Mouse (Mus musculus) forebrain, embryonic 12.5 days (tissue): ENCODE results near the gene Foxp2. TPM values are rescaled to one million over a fixed set of nuclear protein-coding genes. Genes with fewer than 3 reads are reported as not detected.
A peak's percentile ranks its signal among the peaks of the same experiment; 100 is the strongest.

Experiments used
- ATAC-seq: fragments of 200-750 bp; cut with Nextera tagmentation; 2 replicates; pipeline ENCODE4 v1.8.0; 2017; ENCODE audit warnings: moderate TSS enrichment; ENCODE audit not compliant: low FRiP score
- H3K27ac ChIP-seq: fragments of 300-500 bp; sonication (generic); 2 replicates; pipeline ENCODE4 v1.5.1; 2016; ENCODE audit warnings: mild to moderate bottlenecking
- H3K27me3 ChIP-seq: fragments of 300-500 bp; sonication (generic); 2 replicates; pipeline ENCODE4 v1.6.1; 2016; ENCODE audit warnings: mild to moderate bottlenecking
- H3K36me3 ChIP-seq: fragments of 300-500 bp; sonication (generic); replicated peaks from 2 replicates; pipeline ENCODE4 v1.6.1; 2016; ENCODE audit warnings: mild to moderate bottlenecking
- H3K4me1 ChIP-seq: fragments of 300-500 bp; sonication (generic); 2 replicates; pipeline ENCODE4 v1.6.1; 2016
- H3K4me2 ChIP-seq: fragments of 300-500 bp; sonication (generic); 2 replicates; pipeline ENCODE4 v1.6.1; 2016; ENCODE audit warnings: mild to moderate bottlenecking, moderate library complexity
- H3K4me3 ChIP-seq: fragments of 300-500 bp; sonication (generic); replicated peaks from 2 replicates; pipeline ENCODE4 v1.5.1; 2016; ENCODE audit warnings: mild to moderate bottlenecking
- H3K9ac ChIP-seq: fragments of 300-500 bp; sonication (generic); 2 replicates; pipeline ENCODE4 v1.6.1; 2016; ENCODE audit warnings: mild to moderate bottlenecking
- H3K9me3 ChIP-seq: fragments of 300-500 bp; sonication (generic); 2 replicates; pipeline ENCODE4 v1.6.1; 2016
- WGBS: fragments of 180-500 bp; shearing (Covaris S2); methylation state at CpG from one replicate; pipeline ENCODE4 v1.1.7; 2016; 5-methylcytosine and 5-hydroxymethylcytosine counted together
- polyA plus RNA-seq: library from polyadenylated mRNA; unstranded; fragments of >200 nt; fragmentation: Nextera tagmentation; extraction: Ambion mirVana; gene quantifications from 2 replicates; pipeline ENCODE4 v1.2.1, GENCODE M21; 2016

The Foxp2 gene
- polyA plus RNA-seq, 1 experiment from 2014 or later = 32.3 TPM

DNA sequence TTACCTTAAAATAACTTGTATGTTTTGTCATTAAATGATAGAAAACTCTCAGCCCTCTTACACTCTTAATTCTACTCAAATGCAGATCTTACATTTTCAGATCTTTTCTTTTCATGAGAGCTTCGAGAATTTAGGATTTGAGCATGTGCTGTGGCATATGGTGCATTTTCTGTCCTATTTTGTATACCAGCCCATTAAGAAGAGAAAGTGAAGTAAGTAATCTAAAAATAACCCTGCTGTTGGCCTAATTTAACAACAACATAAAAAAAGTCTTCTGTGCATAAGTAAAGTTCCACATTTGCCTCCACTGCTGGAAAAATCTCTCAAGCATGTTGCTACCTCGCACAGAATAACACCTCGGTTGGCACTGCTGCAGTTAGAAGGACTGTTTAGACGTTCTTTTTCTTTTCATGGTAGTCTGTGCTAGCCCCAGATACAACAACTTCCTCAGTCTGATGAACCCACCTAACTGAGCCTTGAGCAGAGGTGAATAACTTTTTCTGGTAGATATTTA is 23.9 kb downstream of the Foxp2 start:
- 86% methylated on average over 4 of the region's 4 CpGs for WGBS
- Histone ChIP-seq H3K27me3 (no peaks in the 10 kb centered on the region), H3K4me1 (no peaks in the 10 kb centered on the region), H3K4me3 (no peak overlapping the region), H3K27ac (no peak overlapping the region), H3K9ac (no peak overlapping the region), H3K4me2 (no peak overlapping the region), H3K9me3 (no peaks in the 10 kb centered on the region), H3K36me3 (no peaks in the 10 kb centered on the region)
- ATAC-seq = no peak

GRCm38 (mm10) chr6:14951060-14951459 is 49.9 kb downstream of the Foxp2 start:
- no peak overlapping the region for H3K4me2 ChIP-seq
- no peaks in the 10 kb centered on the region for H3K27me3 ChIP-seq
- no peaks in the 10 kb centered on the region for H3K9me3 ChIP-seq
- H3K27ac ChIP-seq = no peak overlapping the region
- H3K9ac ChIP-seq = no peak overlapping the region
- 86% methylated on average over 6 of the region's 6 CpGs for WGBS
- no peaks in the 10 kb centered on the region for H3K4me1 ChIP-seq
- no peak overlapping the region for H3K4me3 ChIP-seq
- H3K36me3 ChIP-seq = no peaks in the 10 kb centered on the region
- no peak for ATAC-seq

- Histone ChIP-seq H3K9ac (no peak overlapping the region), H3K4me2 (no peak overlapping the region), H3K36me3 (no peaks in the 10 kb centered on the region), H3K27me3 (no peaks in the 10 kb centered on the region), H3K27ac (no peak overlapping the region), H3K9me3 (no peaks in the 10 kb centered on the region), H3K4me1 (no peaks in the 10 kb centered on the region), H3K4me3 (no peak overlapping the region)
- ATAC-seq = no peak
- 37% methylated on average over 4 of the region's 4 CpGs for WGBS
These were observed 51.6 kb downstream of the Foxp2 start for GRCm38 (mm10) chr6:14952731-14953130.

GRCm38 (mm10) chr6:14977042-14977441 is 75.9 kb downstream of the Foxp2 start:
- no peak overlapping the region for H3K9ac ChIP-seq
- no peaks in the 10 kb centered on the region for H3K36me3 ChIP-seq
- H3K4me3 ChIP-seq = no peak overlapping the region
- ATAC-seq = no peak
- H3K4me1 ChIP-seq = no peaks in the 10 kb centered on the region
- no peaks in the 10 kb centered on the region for H3K9me3 ChIP-seq
- H3K27ac ChIP-seq = no peak overlapping the region
- H3K4me2 ChIP-seq = no peak overlapping the region
- 70% methylated on average over 3 of the region's 3 CpGs for WGBS
- no peaks in the 10 kb centered on the region for H3K27me3 ChIP-seq

DNA sequence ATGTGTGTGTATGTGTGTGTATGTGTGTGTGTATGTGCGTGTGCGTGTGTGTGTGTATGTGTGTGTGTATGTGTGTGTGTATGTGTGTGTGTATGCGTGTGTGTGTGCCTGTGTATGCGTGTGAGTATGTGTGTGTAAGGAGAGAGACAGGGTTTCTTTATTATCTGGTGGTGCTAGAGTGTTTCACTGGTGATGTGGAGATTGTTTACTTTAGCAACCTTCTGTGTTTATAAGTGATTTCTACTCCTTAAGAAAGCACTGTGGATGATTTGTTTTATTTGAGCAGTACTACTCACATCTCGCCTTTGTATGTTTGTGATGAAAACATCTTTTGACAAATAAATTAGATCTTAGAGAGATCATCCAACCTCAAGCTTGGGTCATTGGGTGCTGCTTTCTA is 77.1 kb downstream of the Foxp2 start:
- Histone ChIP-seq H3K4me3 (no peak overlapping the region), H3K27me3 (no peaks in the 10 kb centered on the region), H3K9ac (no peak overlapping the region), H3K4me1 (no peaks in the 10 kb centered on the region), H3K36me3 (no peaks in the 10 kb centered on the region), H3K27ac (no peak overlapping the region), H3K9me3 (no peaks in the 10 kb centered on the region), H3K4me2 (no peak overlapping the region)
- WGBS = 86% methylated on average over 5 of the region's 5 CpGs
- no peak for ATAC-seq

GRCm38 (mm10) chr6:15008113-15008512 is 107.0 kb downstream of the Foxp2 start:
- Histone ChIP-seq H3K27ac (no peak overlapping the region), H3K4me3 (no peak overlapping the region), H3K36me3 (no peaks in the 10 kb centered on the region), H3K9me3 (no peaks in the 10 kb centered on the region), H3K4me1 (no peaks in the 10 kb centered on the region), H3K9ac (no peak overlapping the region), H3K4me2 (no peak overlapping the region), H3K27me3 (no peaks in the 10 kb centered on the region)
- no peak for ATAC-seq
- WGBS = 81% methylated on average over 1 of the region's 1 CpGs

DNA sequence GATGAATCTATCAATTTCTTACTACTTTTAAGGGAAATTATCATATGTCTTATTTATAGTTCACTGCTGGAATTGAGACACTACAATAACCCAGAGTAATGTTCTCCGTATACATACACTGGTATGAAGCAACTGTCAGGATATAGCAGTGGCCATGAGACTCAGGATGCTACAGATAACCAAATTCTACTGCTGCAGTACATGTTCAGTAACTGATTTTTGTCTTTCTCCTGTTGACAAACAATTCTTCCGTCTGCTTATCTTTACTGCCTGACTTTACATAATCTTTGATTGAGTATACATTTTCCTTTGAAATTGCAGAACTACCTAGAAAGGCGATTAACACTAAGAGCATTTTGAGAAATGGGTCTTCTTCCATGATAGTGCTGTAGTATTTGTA is 127.3 kb downstream of the Foxp2 start:
- Histone ChIP-seq H3K9me3 (no peaks in the 10 kb centered on the region), H3K27ac (no peak overlapping the region), H3K4me2 (no peak overlapping the region), H3K4me3 (no peak overlapping the region), H3K27me3 (no peaks in the 10 kb centered on the region), H3K9ac (no peak overlapping the region), H3K36me3 (no peaks in the 10 kb centered on the region), H3K4me1 (no peaks in the 10 kb centered on the region)
- WGBS = 85% methylated on average over 3 of the region's 3 CpGs
- no peak for ATAC-seq

- H3K27ac ChIP-seq = no peak overlapping the region
- no peak for ATAC-seq
- H3K4me3 ChIP-seq = no peak overlapping the region
- H3K4me1 ChIP-seq = no peaks in the 10 kb centered on the region
- no peak overlapping the region for H3K9ac ChIP-seq
- H3K9me3 ChIP-seq = no peaks in the 10 kb centered on the region
- H3K4me2 ChIP-seq = no peak overlapping the region
- WGBS = 80% methylated on average over 7 of the region's 7 CpGs
- no peaks in the 10 kb centered on the region for H3K36me3 ChIP-seq
- no peaks in the 10 kb centered on the region for H3K27me3 ChIP-seq
These were observed 128.4 kb downstream of the Foxp2 start for GRCm38 (mm10) chr6:15029446-15030125.

DNA sequence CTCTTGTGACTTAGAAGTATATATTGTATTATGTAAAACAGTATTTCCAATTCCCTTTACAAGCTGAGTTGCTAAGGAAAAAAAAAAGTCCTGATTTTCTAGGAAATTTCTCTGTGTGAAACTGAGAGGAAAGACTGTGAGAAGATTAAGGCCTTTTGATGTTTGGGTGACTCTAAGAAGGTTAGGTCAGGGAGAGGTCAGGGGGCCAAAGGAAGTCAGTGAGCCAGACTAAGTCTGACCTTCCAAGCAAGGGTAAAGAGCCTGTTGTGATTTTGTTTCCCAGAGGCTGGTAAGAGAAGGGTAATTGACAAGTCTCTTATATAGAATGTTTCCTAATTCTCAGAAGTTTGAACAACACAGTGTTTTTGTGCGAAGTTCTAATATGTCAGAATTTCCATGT is 162.1 kb downstream of the Foxp2 start:
- Histone ChIP-seq H3K4me3 (no peak overlapping the region), H3K27ac (no peak overlapping the region), H3K9me3 (no peaks in the 10 kb centered on the region), H3K4me1 (no peaks in the 10 kb centered on the region), H3K27me3 (no peaks in the 10 kb centered on the region), H3K4me2 (no peak overlapping the region), H3K9ac (no peak overlapping the region), H3K36me3 (no peaks in the 10 kb centered on the region)
- ATAC-seq = no peak
- WGBS = 10% methylated on average over 1 of the region's 1 CpGs

DNA sequence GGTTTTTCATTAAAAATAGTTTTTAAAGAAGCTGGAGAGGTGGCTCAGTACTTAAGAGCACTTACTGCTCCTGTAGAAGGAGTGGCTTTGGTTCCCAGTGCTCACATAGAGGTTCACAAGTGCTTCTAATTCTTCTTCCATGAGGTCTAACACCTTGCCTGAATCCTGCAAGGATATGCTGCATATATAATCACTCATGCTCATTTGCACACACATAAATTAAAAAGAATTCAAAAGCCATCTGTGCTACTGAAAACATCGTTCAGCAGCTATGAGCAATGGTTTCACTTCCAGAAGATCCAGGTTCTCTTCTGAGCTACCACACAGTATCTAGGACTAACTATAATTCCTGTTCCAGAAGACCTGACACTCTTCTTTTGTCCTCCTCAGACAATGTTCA is 200.4 kb downstream of the Foxp2 start:
- 73% methylated on average over 1 of the region's 1 CpGs for WGBS

GRCm38 (mm10) chr6:15120916-15121315 is 219.8 kb downstream of the Foxp2 start:
- H3K27me3 ChIP-seq = no peaks in the 10 kb centered on the region
- no peaks in the 10 kb centered on the region for H3K9me3 ChIP-seq
- no peak overlapping the region for H3K27ac ChIP-seq
- H3K4me1 ChIP-seq = no peaks in the 10 kb centered on the region
- H3K4me3 ChIP-seq = no peak overlapping the region
- ATAC-seq = peak; percentile 72
- no peaks in the 10 kb centered on the region for H3K36me3 ChIP-seq
- no peak overlapping the region for H3K4me2 ChIP-seq
- H3K9ac ChIP-seq = no peak overlapping the region
- WGBS = 69% methylated on average over 5 of the region's 5 CpGs

More for the DNA sequence above, 200.4 kb downstream of the Foxp2 start:
- Histone ChIP-seq H3K4me1 (no peaks in the 10 kb centered on the region), H3K9me3 (no peaks in the 10 kb centered on the region), H3K36me3 (no peaks in the 10 kb centered on the region), H3K9ac (no peak overlapping the region), H3K4me3 (no peak overlapping the region), H3K27me3 (no peaks in the 10 kb centered on the region), H3K27ac (no peak overlapping the region), H3K4me2 (no peak overlapping the region)
- ATAC-seq = no peak

DNA sequence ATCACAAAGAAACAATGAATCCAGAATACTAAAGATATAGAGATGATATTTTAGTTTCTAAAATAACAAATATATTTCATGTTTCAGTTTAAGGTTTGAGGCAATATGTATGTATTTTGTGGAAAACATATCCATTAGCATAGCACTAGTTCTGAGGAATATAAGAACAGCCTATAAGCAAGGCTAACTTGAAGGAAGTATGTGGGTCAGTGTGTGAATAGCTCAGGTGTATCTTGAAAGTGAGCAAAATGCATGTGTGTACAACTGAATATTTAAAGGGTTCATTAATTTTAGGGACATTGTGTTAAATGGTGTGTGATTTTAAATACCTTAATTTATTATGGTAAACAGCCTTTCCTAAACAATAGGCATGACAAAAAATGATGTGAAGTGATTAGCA is 220.2 kb downstream of the Foxp2 start:
- Histone ChIP-seq H3K4me3 (no peak overlapping the region), H3K9me3 (no peaks in the 10 kb centered on the region), H3K9ac (no peak overlapping the region), H3K36me3 (no peaks in the 10 kb centered on the region), H3K27ac (no peak overlapping the region), H3K4me2 (no peak overlapping the region), H3K4me1 (no peaks in the 10 kb centered on the region), H3K27me3 (no peaks in the 10 kb centered on the region)
- no peak for ATAC-seq

- Histone ChIP-seq H3K4me3 (no peak overlapping the region), H3K27ac (no peak overlapping the region), H3K9ac (no peak overlapping the region), H3K4me2 (no peak overlapping the region), H3K27me3 (no peaks in the 10 kb centered on the region), H3K36me3 (no peaks in the 10 kb centered on the region), H3K4me1 (no peaks in the 10 kb centered on the region), H3K9me3 (no peaks in the 10 kb centered on the region)
- no peak for ATAC-seq
- WGBS = 95% methylated on average over 2 of the region's 2 CpGs
These were observed 229.0 kb downstream of the Foxp2 start for GRCm38 (mm10) chr6:15130142-15130541.
